Mouse (Mus musculus) testis, postnatal 14 days (tissue): ENCODE measurements at regions not wholly inside any gene's neighbourhood (a gene's known extent, or its start where the extent isn't known, plus 50 kb on each side); places are given as distances from the start of the nearest gene placed in this dataset.

Experiments used
- DNase-seq: peaks from one replicate; pipeline ENCODE4 v3.0.0; 2021; ENCODE audit warnings: low spot score

GRCm38 (mm10) chr9:50257162-50257561 is 87.6 kb downstream of the Rpl10-ps3 start:
- DNase-seq: no peak

GRCm38 (mm10) chr9:50244982-50245671 is 99.6 kb downstream of the Rpl10-ps3 start:
- DNase-seq: no peak

DNA sequence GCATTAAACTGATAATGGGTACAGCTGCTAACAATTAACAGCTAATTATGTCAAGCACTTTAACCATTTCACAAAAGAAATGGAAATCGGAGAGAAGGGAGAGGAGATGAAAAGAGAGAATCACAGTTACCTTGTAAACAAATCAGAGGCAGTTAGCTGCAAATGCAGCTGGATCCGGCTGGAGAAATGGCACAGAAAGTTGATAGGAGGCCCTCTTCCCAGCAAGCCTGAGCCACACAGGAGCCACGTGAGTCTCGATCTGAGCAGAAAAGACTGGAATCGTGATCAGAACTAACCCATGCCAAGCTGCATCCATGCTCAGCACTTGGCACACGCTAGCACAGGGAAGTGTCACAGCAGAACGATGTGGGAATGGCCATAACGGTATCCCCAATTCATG is 103.8 kb downstream of the Rpl10-ps3 start:
- no peak for DNase-seq

GRCm38 (mm10) chr9:50235908-50236307 is 108.9 kb downstream of the Rpl10-ps3 start:
- no peak for DNase-seq

DNA sequence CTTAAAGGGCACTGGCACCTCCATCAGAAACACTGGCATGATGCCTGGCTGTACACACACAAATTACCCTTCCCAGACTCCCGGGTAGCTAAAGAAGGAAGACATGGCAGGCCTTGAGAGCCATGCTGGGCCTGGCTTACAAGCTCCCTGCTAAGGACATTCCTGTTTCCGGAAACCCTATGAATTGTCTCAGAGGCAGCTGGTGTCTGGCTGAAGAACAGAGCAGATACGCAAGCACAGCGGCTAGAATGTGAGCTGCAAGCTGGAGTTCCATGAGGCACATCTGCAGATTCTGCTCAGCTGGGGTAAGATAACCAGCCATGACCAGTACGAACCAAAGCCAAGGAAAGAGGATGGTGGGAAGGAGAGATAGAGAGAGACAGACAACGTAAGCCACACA is 110.1 kb downstream of the Rpl10-ps3 start:
- DNase-seq: no peak

- DNase-seq: no peak
Observed at GRCm38 (mm10) chr9:50232958-50233510, 111.7 kb downstream of the Rpl10-ps3 start.

GRCm38 (mm10) chr9:50210481-50210880 is 134.3 kb downstream of the Rpl10-ps3 start:
- no peak for DNase-seq

GRCm38 (mm10) chr9:50199422-50200218 is 145.1 kb downstream of the Rpl10-ps3 start:
- DNase-seq: no peak

DNA sequence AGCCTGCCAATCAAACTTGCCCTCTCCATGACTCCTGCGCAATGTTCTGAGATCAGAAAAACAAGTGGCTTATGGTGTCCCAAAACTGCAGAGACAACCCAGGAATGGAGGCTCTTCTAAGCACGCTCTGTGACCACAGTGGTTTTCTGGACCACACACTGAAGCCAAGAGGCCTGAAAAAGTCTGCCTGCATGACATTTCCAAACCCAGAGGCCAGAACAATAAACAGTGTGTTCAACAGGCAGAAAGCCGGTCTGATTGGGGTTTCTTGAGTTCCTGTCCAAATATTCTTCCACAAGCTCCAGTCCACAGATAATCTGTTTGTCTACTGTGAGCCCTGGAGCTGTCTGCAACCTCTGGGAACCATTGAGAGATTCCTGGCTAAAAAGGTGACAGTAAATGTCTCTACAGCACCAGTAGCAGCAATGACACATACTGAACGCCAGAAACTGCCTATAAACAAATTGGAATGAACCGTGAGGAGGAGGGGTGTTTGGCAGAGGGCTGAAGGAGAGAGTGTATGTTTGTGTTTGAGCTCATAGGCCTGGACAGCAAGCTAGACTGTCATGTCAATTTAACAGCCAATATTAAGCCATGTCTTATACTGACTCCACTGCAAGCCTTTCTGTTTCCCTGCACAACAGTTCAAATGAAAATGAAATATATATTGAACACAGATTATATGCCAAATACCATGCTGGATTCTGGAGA is 152.2 kb downstream of the Rpl10-ps3 start:
- DNase-seq: no peak

GRCm38 (mm10) chr9:50191136-50191535 is 153.6 kb downstream of the Rpl10-ps3 start:
- DNase-seq: no peak

DNA sequence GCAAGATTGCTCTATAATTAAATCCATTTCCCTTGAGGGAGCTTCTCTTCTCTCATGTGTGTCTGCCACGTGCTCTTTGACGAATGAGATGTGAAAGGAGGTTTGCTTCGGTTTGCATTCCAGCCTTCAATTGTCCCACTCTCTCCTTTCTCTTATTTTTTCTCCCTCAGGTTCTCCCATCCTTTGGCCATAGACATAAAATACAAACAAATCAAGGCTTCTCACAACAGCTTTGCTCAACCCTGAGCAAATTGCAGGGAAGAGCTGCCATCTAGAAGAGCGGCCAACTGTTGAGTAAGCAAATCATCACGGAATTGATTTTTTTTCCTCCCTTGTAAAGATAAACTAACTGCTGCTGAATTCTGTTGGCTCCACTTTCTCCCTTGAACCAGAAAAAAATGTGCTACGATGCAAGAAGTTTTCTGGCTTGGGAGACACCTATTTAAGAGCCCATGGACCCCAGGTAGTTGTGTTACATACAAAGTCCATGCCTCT is 156.1 kb downstream of the Rpl10-ps3 start:
- DNase-seq: no peak

GRCm38 (mm10) chr9:50181360-50181759 is 163.4 kb downstream of the Rpl10-ps3 start:
- DNase-seq: no peak

DNA sequence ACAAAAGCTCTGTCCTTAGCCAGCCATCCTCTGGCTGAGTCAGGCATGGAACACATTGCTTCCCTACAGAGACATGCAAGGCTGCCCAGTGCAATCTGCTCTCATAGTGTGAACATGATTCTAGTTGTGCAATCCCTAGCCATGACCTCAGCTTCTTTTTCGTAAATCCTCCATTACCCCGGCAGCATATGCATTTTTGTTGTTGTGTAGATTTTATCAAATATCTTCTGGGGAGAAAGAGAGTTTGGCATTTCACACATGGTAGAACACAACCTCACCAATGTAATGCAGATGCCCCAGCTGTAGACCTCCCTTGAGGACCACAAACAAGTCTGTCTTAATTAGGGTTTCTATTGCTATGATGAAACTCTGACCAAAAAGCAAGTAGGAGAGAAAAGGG is 168.6 kb downstream of the Rpl10-ps3 start:
- DNase-seq: no peak

DNA sequence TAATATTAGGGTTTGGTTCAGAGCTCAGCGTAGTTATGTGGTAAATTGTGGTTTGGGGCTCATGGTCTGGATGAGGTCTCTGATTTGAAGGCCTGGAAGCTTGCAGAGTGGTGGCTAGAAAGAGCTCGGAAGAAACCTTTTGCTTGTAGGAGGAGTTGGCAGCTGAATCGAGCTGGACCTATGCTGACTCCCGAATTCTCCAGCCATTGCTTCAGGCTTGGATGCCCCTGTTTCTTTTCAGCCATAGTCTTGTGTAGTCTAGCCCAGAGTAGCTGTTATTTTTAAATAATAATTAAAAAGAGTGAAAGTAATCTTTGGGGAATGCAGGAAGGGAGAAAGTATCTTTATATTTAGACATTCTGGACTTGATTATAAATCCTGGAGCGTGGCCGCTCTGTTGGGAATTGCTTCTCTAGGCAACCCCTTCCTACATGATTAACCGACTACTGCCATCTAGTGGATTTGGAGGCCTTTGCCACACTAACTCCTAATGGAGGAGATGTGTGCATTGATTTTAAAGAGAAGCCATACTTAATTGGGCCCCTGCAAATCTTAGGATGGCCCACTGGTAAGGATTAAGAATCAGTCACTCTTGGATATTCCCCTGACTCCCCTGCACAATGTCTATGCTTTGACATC is 172.8 kb downstream of the Rpl10-ps3 start:
- DNase-seq: peak; percentile 39

- DNase-seq: no peak
Observed at GRCm38 (mm10) chr9:50171164-50171563, 173.6 kb downstream of the Rpl10-ps3 start.

DNA sequence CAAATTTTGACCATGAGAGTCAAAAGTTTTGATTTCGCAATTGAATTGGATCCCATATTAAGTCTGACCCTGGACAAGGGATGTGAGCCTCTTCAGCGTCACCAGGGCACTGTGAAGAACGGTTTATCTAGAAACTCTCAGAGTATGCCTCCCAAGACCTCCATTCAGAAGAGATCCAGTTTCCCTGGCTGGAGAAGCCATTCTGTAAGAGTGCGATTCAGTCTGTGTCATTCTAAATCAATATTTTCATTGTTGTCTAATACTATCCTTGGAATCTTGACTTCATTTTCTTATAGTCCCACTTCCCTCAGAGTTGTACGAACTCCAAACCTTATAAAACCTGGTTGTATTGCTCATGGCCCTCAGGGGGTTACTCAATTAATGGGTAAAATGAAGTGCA is 174.1 kb downstream of the Rpl10-ps3 start:
- no peak for DNase-seq

DNA sequence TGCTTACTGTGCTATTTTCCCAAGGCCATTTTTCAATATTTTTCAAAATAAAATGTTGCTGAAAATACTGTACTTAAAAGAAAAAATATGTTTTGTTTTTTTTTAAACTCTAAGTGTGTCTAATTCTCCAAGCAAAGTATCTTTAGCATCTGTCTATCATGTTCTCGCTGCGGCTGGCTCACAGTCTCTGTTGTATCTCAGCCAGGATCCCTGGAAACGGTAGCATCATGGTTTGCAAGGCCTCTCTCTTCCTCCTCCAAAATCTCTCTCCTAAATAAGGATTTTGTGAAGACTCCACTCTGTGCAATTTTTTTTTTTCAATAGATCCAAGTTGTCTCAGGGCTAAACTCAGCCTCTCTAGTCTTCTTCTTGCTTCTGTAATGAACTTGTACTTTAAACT is 190.2 kb downstream of the Rpl10-ps3 start:
- DNase-seq: no peak

- DNase-seq: no peak
Observed at GRCm38 (mm10) chr9:50150091-50150490, 194.7 kb downstream of the Rpl10-ps3 start.

GRCm38 (mm10) chr9:50142756-50143155 is 202.0 kb downstream of the Rpl10-ps3 start:
- DNase-seq: no peak

DNA sequence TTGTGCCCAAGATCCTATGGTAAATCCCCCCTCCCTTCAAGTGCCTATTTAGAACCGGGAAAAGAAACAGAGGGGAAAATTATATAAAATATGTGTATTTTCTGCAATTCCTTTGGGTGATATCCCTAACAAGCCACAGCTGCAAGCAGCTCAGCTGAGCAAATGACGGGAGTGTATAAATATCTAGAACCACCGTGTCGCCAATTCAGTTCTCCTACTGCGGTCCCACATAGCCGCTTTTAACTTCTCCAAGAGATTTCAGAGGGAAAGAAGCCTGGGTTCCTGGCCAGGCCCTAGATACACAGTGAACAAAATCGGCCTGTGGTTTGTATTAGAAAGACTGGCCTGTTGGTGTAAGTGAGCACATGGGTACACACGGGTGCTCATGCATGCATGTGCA is 202.7 kb downstream of the Rpl10-ps3 start:
- DNase-seq: no peak

DNA sequence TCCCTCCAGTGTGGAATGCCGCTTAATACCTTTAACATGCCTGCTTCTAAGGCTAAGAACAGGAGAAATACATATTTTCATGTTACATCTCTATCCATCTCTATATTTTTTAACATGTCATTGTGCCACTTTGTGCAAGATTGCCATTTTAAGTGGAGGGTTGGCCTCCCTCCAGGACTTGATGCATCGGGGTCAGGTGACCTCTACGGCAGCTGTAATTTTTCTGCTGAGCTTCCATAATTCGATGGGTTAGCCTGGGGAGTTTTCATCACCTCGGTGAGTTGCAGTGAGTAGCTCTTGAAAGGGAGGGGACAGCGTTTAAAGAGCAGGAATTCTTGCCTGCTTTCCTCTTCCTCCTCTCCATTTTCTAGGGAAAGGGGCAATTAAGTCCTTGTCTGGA is 203.6 kb downstream of the Rpl10-ps3 start:
- no peak for DNase-seq
